Mouse (Mus musculus) urinary bladder, postnatal 36 days (tissue): ENCODE data around the gene Prpf6.

Experiments
- DNase-seq, 2 experiments: peaks; one replicate each; pipeline ENCODE4 v3.0.0; 2022; ENCODE audit warnings: low spot score in 2 of 2, mixed read lengths in 1 of 2

Gene Prpf6

GRCm38 (mm10) chr2:181687586-181687985, 95.9 kb downstream of the Prpf6 start:
- DNase-seq, result no peak

GRCm38 (mm10) chr2:181689466-181690160, 97.9 kb downstream of the Prpf6 start:
- no peak for DNase-seq

- DNase-seq, result no peak
These were observed 99.4 kb downstream of the Prpf6 start for GRCm38 (mm10) chr2:181691083-181691482.

GRCm38 (mm10) chr2:181691571-181691970, 99.9 kb downstream of the Prpf6 start:
- DNase-seq, result no peak

- no peak for DNase-seq
These were observed 100.6 kb downstream of the Prpf6 start for GRCm38 (mm10) chr2:181692304-181692703.

- DNase-seq, result peak; percentile 72 to 83
These were observed 101.9 kb downstream of the Prpf6 start, which contains the start of gene Rgs19 for GRCm38 (mm10) chr2:181693339-181694280. TSS of gene Rgs19 (minus strand) at chr2:181693977.

GRCm38 (mm10) chr2:181694581-181694980, 102.9 kb downstream of the Prpf6 start:
- no peak for DNase-seq

GRCm38 (mm10) chr2:181695776-181696175, 104.1 kb downstream of the Prpf6 start:
- no peak for DNase-seq

GRCm38 (mm10) chr2:181696801-181697420, 105.2 kb downstream of the Prpf6 start:
- DNase-seq, result no peak

GRCm38 (mm10) chr2:181698241-181698640, 106.6 kb downstream of the Prpf6 start, which contains the start of gene Lkaaear1:
TSS of gene Lkaaear1 (minus strand) at chr2:181698442.
- DNase-seq, result no peak
